Mouse (Mus musculus) olfactory bulb, adult 2 months (tissue): Measurements from ENCODE around the gene Kcnip3.

ENCODE experiments used
- CTCF ChIP-seq: fragments of 200-500 bp; IDR thresholded peaks from 2 replicates; pipeline ENCODE4 v1.5.1; 2012; ENCODE audit warnings: low read depth, mild to moderate bottlenecking, low read length, moderate library complexity; ENCODE audit not compliant: insufficient read depth
- POLR2A ChIP-seq: fragments of 200-500 bp; IDR thresholded peaks from 2 replicates; pipeline ENCODE4 v1.6.1; 2012; ENCODE audit warnings: mild to moderate bottlenecking, low read depth, low read length, moderate library complexity; ENCODE audit not compliant: insufficient read depth

GRCm38 (mm10) chr2:127498750-127499149 is 23.1 kb downstream of the Kcnip3 start:
- TF ChIP-seq CTCF (no peak), POLR2A (no peak)
